Mouse (Mus musculus) hindbrain, embryonic 12.5 days (tissue): ENCODE results near the gene Anapc7. TPM values are rescaled to one million over a fixed set of nuclear protein-coding genes. Genes with fewer than 3 reads are reported as not detected.

Source experiments
- ATAC-seq: fragments of 200-750 bp; cut with Nextera tagmentation; 2 replicates; pipeline ENCODE4 v1.8.0; 2017; ENCODE audit warnings: moderate TSS enrichment; ENCODE audit not compliant: low FRiP score
- H3K27ac ChIP-seq: fragments of 300-500 bp; sonication (generic); 2 replicates; pipeline ENCODE4 v1.5.1; 2016; ENCODE audit warnings: mild to moderate bottlenecking
- H3K27me3 ChIP-seq: fragments of 300-500 bp; sonication (generic); 2 replicates; pipeline ENCODE4 v1.6.1; 2016; ENCODE audit warnings: mild to moderate bottlenecking
- H3K36me3 ChIP-seq: fragments of 300-500 bp; sonication (generic); 2 replicates; pipeline ENCODE4 v1.6.1; 2016; ENCODE audit warnings: mild to moderate bottlenecking
- H3K4me1 ChIP-seq: fragments of 300-500 bp; sonication (generic); 2 replicates; pipeline ENCODE4 v1.6.1; 2016
- H3K4me2 ChIP-seq: fragments of 300-500 bp; sonication (generic); replicated peaks from 2 replicates; pipeline ENCODE4 v1.6.1; 2016; ENCODE audit warnings: mild to moderate bottlenecking
- H3K4me3 ChIP-seq: fragments of 300-500 bp; sonication (generic); 2 replicates; pipeline ENCODE4 v1.5.1; 2016; ENCODE audit warnings: mild to moderate bottlenecking
- H3K9ac ChIP-seq: fragments of 300-500 bp; sonication (generic); 2 replicates; pipeline ENCODE4 v1.6.1; 2016; ENCODE audit warnings: mild to moderate bottlenecking, moderate library complexity
- H3K9me3 ChIP-seq: fragments of 300-500 bp; sonication (generic); replicated peaks from 2 replicates; pipeline ENCODE4 v1.6.1; 2016; ENCODE audit warnings: mild to moderate bottlenecking
- WGBS: fragments of 180-500 bp; shearing (Covaris S2); methylation state at CpG from one replicate; pipeline ENCODE4 v1.1.7; 2016; 5-methylcytosine and 5-hydroxymethylcytosine counted together
- polyA plus RNA-seq: library from polyadenylated mRNA; unstranded; fragments of >200 nt; fragmentation: Nextera tagmentation; extraction: Ambion mirVana; gene quantifications from 2 replicates; pipeline ENCODE4 v1.2.1, GENCODE M21; 2016

Anapc7 gene
- polyA plus RNA-seq, 1 experiment from 2014 or later: 51.4 TPM

DNA sequence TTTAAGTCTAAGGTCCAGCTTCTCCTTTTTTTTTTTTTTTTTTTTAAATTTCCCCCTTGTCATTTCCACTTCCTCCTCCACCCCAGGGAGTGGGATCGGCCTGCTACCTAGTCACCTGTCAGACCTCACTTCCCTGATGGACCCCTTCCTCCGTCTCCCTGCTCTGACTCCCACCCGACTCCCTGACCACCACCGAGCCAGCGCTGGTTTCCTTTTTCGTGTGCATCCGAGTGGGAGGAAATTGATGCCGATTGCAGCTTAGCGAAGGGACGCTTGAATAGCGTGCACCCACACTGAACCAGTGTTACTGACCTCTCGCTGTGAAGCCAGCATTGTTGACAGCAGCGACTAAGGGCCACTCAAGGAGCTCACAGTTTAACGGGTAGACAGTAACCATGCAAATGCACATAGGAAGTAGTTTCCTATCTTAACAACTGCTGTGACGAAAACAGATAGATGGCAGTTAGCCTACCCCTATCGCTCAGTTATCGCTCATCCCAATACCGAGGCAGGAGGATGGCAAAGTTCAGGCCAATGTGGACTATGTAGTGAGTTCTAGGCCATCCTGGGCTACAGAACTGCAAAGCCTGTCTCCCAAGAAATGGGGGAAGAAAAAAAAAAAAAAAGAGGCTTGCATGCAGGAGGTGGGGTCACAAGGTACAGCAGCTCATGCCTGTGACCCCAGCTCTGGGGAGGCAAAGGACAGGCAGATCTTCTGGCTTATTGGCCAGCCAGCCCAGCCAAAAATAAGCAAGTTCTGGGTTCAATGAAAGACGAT is 29.1 kb upstream of the Anapc7 start:
- H3K4me3 ChIP-seq: peak overlapping the region; percentile 86
- WGBS: 15% methylated on average over 19 of the region's 19 CpGs
- peak overlapping the region; percentile 92 for H3K4me2 ChIP-seq
- H3K27ac ChIP-seq: no peak overlapping the region
- no peak for ATAC-seq
- peak overlapping the region; percentile 87 for H3K9ac ChIP-seq
- peaks cover 12% of the 10 kb centered on the region; the same call in 1 of the 2 replicates for H3K36me3 ChIP-seq
- no peaks in the 10 kb centered on the region for H3K27me3 ChIP-seq
- peaks cover 10% of the 10 kb centered on the region for H3K4me1 ChIP-seq
- no peaks in the 10 kb centered on the region for H3K9me3 ChIP-seq

DNA sequence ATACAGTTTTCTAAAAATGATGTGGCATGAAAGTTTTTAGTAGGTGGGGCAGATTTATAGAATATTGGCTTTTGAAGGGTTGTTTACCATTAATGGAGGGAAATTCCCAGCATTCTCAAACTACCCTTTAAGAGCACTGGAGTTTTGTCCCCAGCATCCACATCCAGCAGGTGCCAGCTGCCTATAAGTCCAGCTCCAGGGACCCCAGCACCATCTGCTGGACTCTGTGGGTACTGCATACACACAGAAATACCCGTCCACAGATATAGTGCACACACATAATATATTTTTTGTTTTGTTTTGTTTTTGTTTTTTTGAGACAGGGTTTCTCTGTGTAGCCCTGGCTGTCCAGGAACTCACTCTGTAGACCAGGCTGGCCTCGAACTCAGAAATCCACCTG is 27.6 kb upstream of the Anapc7 start:
- Histone ChIP-seq H3K36me3 (peaks cover 15% of the 10 kb centered on the region; the same call in 1 of the 2 replicates), H3K9me3 (no peaks in the 10 kb centered on the region), H3K27me3 (no peaks in the 10 kb centered on the region), H3K4me1 (peaks cover 10% of the 10 kb centered on the region), H3K9ac (no peak overlapping the region), H3K27ac (no peak overlapping the region), H3K4me2 (no peak overlapping the region), H3K4me3 (no peak overlapping the region)
- no peak for ATAC-seq
- 38% methylated on average over 2 of the region's 2 CpGs for WGBS

DNA sequence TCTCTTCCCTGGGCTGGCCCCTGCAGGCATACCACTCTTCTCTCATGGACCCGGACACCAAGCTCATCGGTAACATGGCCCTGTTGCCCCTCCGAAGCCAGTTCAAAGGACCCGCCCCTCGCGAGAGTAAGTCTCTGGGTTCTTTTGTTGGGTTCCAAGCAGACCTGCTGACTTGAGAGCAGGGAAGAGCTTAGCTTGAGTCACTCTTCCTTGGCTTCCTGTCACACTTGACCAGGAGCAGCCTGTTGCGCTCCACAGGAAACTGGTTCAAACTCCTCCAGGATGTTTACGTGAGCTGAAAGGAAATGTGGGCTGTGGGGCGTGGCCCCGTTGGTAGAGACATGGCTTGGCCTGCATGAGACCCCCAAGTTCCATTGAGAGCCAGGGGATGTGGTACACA is 24.7 kb upstream of the Anapc7 start:
- H3K4me3 ChIP-seq: no peak overlapping the region
- peaks cover 10% of the 10 kb centered on the region for H3K4me1 ChIP-seq
- no peaks in the 10 kb centered on the region for H3K9me3 ChIP-seq
- ATAC-seq: no peak
- H3K36me3 ChIP-seq: peaks cover 26% of the 10 kb centered on the region
- 87% methylated on average over 10 of the region's 10 CpGs for WGBS
- no peak overlapping the region for H3K9ac ChIP-seq
- no peak overlapping the region for H3K4me2 ChIP-seq
- no peak overlapping the region for H3K27ac ChIP-seq
- no peaks in the 10 kb centered on the region for H3K27me3 ChIP-seq

DNA sequence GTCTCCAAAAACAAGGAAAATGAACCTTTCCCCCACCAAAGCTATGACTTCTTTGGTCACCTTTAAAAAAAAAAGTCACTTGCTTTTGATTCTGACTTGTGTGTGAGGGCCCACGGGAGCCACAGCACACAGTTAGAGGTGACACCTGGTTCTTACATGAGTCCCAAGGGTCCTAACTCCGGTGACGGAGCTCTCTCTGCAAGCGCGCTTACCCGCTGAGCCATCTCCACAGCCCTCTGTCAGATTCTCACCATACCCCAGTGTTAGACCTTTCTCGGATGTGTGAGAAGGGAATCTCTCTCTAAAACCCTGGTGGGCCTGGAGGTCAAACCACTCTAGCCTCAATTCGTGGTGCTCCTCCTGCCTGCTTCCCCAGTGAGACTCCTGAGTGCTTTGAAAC is 24.0 kb upstream of the Anapc7 start:
- Histone ChIP-seq H3K27ac (no peak overlapping the region), H3K9ac (no peak overlapping the region), H3K36me3 (peaks cover 33% of the 10 kb centered on the region), H3K27me3 (no peaks in the 10 kb centered on the region), H3K4me1 (peaks cover 8% of the 10 kb centered on the region), H3K9me3 (no peaks in the 10 kb centered on the region), H3K4me2 (no peak overlapping the region), H3K4me3 (no peak overlapping the region)
- no peak for ATAC-seq
- 88% methylated on average over 8 of the region's 8 CpGs for WGBS

DNA sequence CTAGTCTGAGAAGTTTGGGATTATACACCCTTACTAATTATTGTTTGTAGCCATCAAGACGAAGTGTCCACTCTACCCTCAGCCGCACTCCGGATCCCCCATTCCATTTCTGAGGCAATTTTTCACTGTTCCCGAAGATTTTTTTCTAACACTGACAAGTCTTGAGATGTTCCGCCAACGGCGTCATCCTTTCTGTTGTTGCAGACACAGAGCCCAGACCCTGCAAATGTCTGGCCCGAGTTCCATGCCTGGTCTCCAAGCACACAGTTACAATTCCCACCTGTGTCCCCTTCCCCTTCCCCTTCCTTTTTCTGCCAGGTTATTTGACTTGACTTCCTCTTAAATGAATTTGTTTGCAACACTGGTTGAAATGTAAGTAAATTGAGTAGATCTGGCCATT is 21.6 kb upstream of the Anapc7 start:
- no peak overlapping the region for H3K4me2 ChIP-seq
- no peak overlapping the region for H3K9ac ChIP-seq
- no peaks in the 10 kb centered on the region for H3K4me1 ChIP-seq
- no peaks in the 10 kb centered on the region for H3K9me3 ChIP-seq
- no peaks in the 10 kb centered on the region for H3K27me3 ChIP-seq
- no peak for ATAC-seq
- H3K36me3 ChIP-seq: peaks cover 53% of the 10 kb centered on the region
- no peak overlapping the region for H3K4me3 ChIP-seq
- WGBS: 95% methylated on average over 8 of the region's 8 CpGs
- no peak overlapping the region for H3K27ac ChIP-seq

DNA sequence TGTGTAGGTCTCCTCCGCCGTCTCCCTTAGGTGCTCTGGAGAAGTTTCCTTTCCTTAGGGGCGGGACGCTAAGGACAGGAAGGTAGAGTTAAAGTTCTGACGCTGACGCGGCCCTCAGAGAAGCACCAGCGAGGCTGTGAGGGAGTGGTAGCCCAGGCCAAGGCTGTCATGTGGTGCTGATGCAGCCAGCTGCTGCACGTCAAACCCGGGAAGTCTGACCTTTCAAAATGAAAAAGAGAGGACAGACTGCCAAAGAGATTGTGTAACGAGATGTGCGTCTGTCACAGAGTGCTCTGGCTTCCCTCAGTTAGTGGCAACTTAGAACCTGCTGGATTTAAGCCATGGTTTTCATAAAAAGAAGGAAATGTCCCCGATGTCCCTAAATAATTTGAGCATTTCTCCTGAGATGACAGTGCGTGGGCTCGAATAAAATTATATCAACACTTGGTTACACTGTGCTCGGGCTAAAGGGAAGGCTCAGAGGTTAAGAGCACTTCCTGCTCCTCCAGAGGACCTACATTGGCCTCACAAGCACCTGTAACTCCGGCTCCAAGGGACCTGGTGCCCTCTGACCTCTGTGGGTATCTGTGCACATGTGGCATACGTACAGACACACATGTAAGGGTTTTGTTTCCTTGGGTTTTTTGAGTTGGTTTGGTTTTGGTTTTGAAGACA is 20.7 kb upstream of the Anapc7 start:
- no peak overlapping the region for H3K27ac ChIP-seq
- H3K9me3 ChIP-seq: no peaks in the 10 kb centered on the region
- WGBS: 89% methylated on average over 18 of the region's 18 CpGs
- ATAC-seq: no peak
- peaks cover 62% of the 10 kb centered on the region for H3K36me3 ChIP-seq
- H3K27me3 ChIP-seq: no peaks in the 10 kb centered on the region
- no peak overlapping the region for H3K4me3 ChIP-seq
- no peak overlapping the region for H3K9ac ChIP-seq
- no peak overlapping the region for H3K4me2 ChIP-seq
- H3K4me1 ChIP-seq: no peaks in the 10 kb centered on the region

DNA sequence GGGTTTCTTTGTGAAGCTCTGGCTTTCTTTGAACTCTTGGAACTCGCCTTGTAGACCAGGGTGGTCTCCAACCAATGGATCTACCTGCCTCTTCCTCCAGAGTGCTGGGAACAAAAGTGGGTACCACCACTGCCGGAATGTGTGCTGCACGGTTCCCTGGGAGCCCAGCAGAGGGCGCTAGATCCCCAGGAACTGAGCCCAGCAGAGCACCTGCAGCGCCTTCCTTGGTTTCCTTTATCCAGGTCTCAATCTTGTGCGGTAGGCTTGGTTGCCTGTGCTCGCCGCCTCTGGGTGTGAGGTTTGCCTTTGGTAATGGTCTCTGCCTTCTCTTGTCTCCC is 20.2 kb upstream of the Anapc7 start:
- no peak overlapping the region for H3K27ac ChIP-seq
- ATAC-seq: no peak
- H3K4me3 ChIP-seq: no peak overlapping the region
- H3K4me2 ChIP-seq: no peak overlapping the region
- H3K4me1 ChIP-seq: no peaks in the 10 kb centered on the region
- peaks cover 67% of the 10 kb centered on the region for H3K36me3 ChIP-seq
- H3K9me3 ChIP-seq: 0 out of 2 replicates have a peak, but pooled peaks cover 2% of the 10 kb centered on the region
- H3K9ac ChIP-seq: no peak overlapping the region
- 19% methylated on average over 8 of the region's 8 CpGs for WGBS
- H3K27me3 ChIP-seq: no peaks in the 10 kb centered on the region

DNA sequence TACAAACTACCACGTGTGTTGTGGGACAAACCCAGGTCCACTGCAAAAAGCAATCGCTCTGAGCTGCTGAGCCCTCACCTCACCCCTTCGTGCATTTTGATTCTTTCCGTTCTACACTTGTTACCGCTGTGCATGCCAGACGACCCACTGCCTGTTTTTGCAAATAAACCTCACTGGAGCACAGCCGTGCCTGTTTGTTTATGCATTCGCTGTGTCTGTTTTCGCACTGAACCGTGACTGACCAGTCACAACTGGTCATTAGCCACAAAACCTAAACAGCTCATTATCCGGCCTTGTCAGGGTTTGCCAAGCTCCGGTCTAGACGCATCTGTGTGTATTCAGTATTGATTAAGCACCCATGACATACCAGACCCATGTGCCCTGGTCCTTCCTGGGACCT is 19.3 kb upstream of the Anapc7 start:
- H3K9me3 ChIP-seq: peaks cover 6% of the 10 kb centered on the region; the same call in 1 of the 2 replicates
- no peaks in the 10 kb centered on the region for H3K27me3 ChIP-seq
- ATAC-seq: no peak
- 81% methylated on average over 13 of the region's 13 CpGs for WGBS
- H3K36me3 ChIP-seq: peaks cover 69% of the 10 kb centered on the region
- no peak overlapping the region for H3K4me3 ChIP-seq
- H3K4me2 ChIP-seq: no peak overlapping the region
- H3K27ac ChIP-seq: no peak overlapping the region
- H3K4me1 ChIP-seq: no peaks in the 10 kb centered on the region
- H3K9ac ChIP-seq: no peak overlapping the region

DNA sequence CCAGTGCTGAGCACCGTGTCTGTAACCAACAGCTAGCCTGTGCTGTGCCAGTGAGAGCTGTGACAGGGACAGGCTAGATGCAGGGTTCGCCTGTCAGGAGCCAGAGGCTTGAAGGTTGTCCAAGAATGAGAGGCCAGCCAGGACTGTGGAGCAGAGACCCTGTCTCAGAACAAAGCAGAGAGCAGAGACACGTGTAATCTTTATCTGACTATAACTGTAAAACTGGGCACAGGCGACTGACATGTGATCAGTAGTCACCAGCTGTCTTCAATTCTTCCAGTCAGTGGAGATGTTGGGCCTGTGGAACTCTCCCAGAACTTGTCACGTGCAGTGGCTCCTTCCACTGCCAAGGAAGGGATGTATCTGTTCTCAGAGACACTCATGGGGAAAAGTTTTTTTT is 18.7 kb upstream of the Anapc7 start:
- peaks cover 72% of the 10 kb centered on the region for H3K36me3 ChIP-seq

DNA sequence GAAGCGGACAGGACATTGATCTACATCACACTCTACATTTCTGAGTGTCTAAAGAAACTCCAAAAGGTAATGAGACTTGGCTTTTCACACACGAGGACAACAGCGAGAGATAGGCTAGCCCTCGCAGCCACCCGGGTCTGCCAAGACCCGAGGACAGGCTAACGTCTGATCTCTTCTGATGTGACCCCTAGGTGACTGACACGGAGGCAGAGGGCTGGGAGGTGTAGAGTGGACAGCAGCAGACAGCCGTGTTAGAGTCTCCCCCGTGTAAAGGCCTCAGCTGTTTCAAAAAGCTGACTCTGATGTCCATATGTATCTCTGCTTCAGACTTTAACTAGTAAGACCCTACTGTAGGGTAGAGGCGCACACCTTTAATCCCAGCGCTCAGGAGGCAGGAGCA is 18.1 kb upstream of the Anapc7 start:
- Histone ChIP-seq H3K9ac (no peak overlapping the region), H3K4me2 (no peak overlapping the region), H3K4me1 (no peaks in the 10 kb centered on the region), H3K27me3 (no peaks in the 10 kb centered on the region), H3K9me3 (peaks cover 6% of the 10 kb centered on the region; the same call in 1 of the 2 replicates), H3K4me3 (no peak overlapping the region), H3K36me3 (peaks cover 69% of the 10 kb centered on the region), H3K27ac (no peak overlapping the region)
- WGBS: 93% methylated on average over 12 of the region's 12 CpGs
- ATAC-seq: no peak

More for the DNA sequence above, 18.7 kb upstream of the Anapc7 start:
- no peak for ATAC-seq
- no peaks in the 10 kb centered on the region for H3K4me1 ChIP-seq
- H3K9me3 ChIP-seq: peaks cover 6% of the 10 kb centered on the region; the same call in 1 of the 2 replicates
- H3K27ac ChIP-seq: no peak overlapping the region
- no peak overlapping the region for H3K9ac ChIP-seq
- no peaks in the 10 kb centered on the region for H3K27me3 ChIP-seq
- no peak overlapping the region for H3K4me3 ChIP-seq
- no peak overlapping the region for H3K4me2 ChIP-seq
- 89% methylated on average over 5 of the region's 5 CpGs for WGBS

DNA sequence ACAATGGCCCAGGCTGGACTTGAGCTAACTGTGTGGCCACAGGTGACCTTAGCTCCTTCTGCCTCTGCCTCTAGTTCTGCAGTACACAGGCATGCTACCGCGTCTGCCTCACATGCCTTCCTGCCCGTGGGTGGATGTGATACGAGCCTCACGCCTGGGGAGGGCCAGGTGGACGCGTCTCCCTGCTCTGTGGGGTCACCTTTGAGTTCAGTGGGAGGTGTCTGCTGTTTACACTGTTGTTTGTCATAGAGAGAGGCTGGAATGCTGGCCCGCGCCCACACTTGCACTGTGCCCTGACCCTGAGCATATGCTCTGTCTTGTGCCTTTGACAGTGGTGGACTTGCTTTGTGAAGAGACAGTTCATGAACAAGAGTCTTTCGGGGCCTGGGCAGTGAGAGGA is 16.0 kb upstream of the Anapc7 start:
- H3K4me3 ChIP-seq: no peak overlapping the region
- H3K4me2 ChIP-seq: no peak overlapping the region
- no peak overlapping the region for H3K27ac ChIP-seq
- H3K4me1 ChIP-seq: no peaks in the 10 kb centered on the region
- H3K9me3 ChIP-seq: peaks cover 6% of the 10 kb centered on the region; the same call in 1 of the 2 replicates
- 98% methylated on average over 10 of the region's 10 CpGs for WGBS
- no peak overlapping the region for H3K9ac ChIP-seq
- no peak for ATAC-seq
- peaks cover 72% of the 10 kb centered on the region for H3K36me3 ChIP-seq
- no peaks in the 10 kb centered on the region for H3K27me3 ChIP-seq

DNA sequence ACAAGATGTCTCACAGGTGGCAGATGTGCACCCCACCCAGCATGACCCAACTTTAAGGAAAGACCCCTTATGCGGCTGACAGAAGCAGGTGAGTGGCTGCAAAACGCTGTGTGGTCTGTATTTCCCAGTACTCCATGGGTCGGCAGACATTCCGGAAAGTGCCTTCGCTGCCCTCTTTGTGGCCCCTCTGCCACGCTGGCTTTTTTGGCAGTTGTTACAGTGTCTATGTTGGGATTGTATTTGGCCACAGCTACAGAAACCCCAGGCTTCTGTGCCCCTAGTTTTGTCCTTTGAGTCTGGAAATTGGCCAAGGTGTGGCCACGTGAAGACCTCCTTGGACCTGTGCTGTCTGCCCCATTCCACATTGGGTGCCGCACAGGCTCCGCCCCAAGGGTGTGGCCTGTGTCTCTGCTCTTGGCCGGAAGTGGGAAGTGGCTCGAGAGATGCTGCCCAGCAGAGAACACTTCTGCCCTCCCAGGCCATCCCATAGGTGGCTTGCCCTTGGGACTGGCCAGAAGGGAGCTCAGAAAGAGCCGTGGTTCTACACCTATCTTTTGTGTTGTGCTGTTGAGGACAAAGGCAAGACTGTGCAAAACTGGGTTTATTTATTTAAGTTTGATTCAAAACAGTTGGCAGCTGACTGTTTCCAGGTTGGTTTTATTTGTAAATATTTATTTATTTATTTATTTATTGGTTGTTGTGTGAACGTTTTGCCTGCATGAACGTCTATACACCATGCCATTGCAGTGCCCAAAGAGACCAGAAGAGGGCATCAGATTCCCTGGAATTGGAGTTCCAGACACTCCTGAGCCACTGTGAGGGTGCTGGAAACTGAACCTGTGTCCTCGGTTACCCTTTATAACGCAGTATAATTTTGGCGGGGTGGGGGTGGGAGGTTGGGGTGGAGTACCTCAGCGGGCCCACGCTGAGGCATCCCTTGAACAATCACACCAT is 11.5 kb upstream of the Anapc7 start:
- no peak overlapping the region for H3K4me2 ChIP-seq
- WGBS: 88% methylated on average over 19 of the region's 19 CpGs

More for the DNA sequence above, 11.5 kb upstream of the Anapc7 start:
- no peak overlapping the region for H3K4me3 ChIP-seq
- H3K27me3 ChIP-seq: no peaks in the 10 kb centered on the region
- no peak overlapping the region for H3K27ac ChIP-seq
- peaks cover 6% of the 10 kb centered on the region; the same call in 1 of the 2 replicates for H3K9me3 ChIP-seq
- no peak for ATAC-seq
- no peak overlapping the region for H3K9ac ChIP-seq
- H3K36me3 ChIP-seq: peaks cover 38% of the 10 kb centered on the region
- H3K4me1 ChIP-seq: no peaks in the 10 kb centered on the region
